Mouse (Mus musculus) heart, adult 2 months (tissue): ENCODE results near the gene Snx11.

Source experiments
- CTCF ChIP-seq: fragments of 200-600 bp; IDR thresholded peaks from 2 replicates; pipeline ENCODE4 v1.8.1; 2022; ENCODE audit warnings: antibody characterized with exemption, mild to moderate bottlenecking, moderate library complexity
- EP300 ChIP-seq: fragments of 200-500 bp; IDR thresholded peaks from 2 replicates; pipeline ENCODE4 v1.6.1; 2011; ENCODE audit warnings: low read depth, low read length, control low read depth; ENCODE audit not compliant: insufficient read depth
- POLR2A ChIP-seq: fragments of 200-500 bp; IDR thresholded peaks from 2 replicates; pipeline ENCODE4 v1.6.1; 2011; ENCODE audit warnings: mild to moderate bottlenecking, low read depth, low read length, control low read depth; ENCODE audit not compliant: insufficient read depth

DNA sequence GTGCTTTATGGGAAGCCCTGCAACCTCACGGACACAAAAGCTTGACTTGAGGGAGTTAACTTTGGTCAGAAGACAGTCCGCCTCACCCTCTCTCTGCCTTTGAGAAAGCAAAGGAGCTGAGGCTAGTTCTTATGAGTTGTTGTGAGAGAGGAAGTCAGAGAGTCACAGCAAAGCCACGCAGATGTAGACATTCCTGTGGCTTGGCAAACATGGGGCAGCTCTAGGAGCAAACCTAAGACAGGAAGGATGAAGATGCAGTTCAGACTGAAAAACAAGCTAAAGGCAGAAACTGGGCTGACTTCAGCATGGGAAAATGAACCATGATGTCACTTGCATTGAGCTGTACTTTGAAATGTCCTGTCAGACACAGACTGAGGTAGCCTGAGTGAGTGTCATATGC lies 29.8 kb downstream of the Snx11 start:
- TF ChIP-seq CTCF: no peak
- no peak for TF ChIP-seq POLR2A
- TF ChIP-seq EP300: no peak
